Mouse (Mus musculus) embryonic fibroblast, embryonic 13.5 days (primary cell): ENCODE measurements around the gene Pds5b. TPM values are rescaled to one million over a fixed set of nuclear protein-coding genes. Genes with fewer than 3 reads are reported as not detected.
"Not testable (repeated sequence)": the region's sequence is repeated elsewhere in the genome, so short reads cannot be mapped to it uniquely, and the experiment has no call there.

ENCODE experiments used
- H3K27ac ChIP-seq: 2 replicates; pipeline ENCODE4 v1.5.1; 2012; ENCODE audit warnings: low read length, control low read depth, inconsistent platforms; ENCODE audit not compliant: insufficient read depth
- H3K4me1 ChIP-seq: 2 replicates; pipeline ENCODE4 v1.6.1; 2011; ENCODE audit warnings: low read length; ENCODE audit not compliant: control insufficient read depth, insufficient read depth
- H3K4me3 ChIP-seq: 2 replicates; pipeline ENCODE4 v1.5.1; 2011; ENCODE audit warnings: mild to moderate bottlenecking, control low read depth, low read length; ENCODE audit not compliant: insufficient read depth
- CTCF ChIP-seq: IDR thresholded peaks from 2 replicates; pipeline ENCODE4 v1.5.1; 2011; ENCODE audit warnings: mild to moderate bottlenecking, control low read depth, low read length, moderate library complexity, borderline replicate concordance; ENCODE audit not compliant: insufficient read depth
- POLR2A ChIP-seq: IDR thresholded peaks from 2 replicates; pipeline ENCODE4 v1.6.1; 2011; ENCODE audit warnings: low read depth, mild to moderate bottlenecking, control low read depth, low read length, moderate library complexity
- polyA plus RNA-seq: library from polyadenylated mRNA; stranded (reverse); fragments of >200 nt; gene quantifications from 2 replicates; pipeline ENCODE4 v1.2.4, GENCODE M21; 2011; ENCODE audit warnings: low read depth; ENCODE audit not compliant: missing spikeins, insufficient read length

Pds5b gene
- polyA plus RNA-seq, result 38.0 and 50.7 TPM in 2 replicates

- Histone ChIP-seq H3K27ac (peak within 1 kb of the TSS; percentile 45; the same call in 1 of the 2 replicates), H3K4me1 (peaks cover 2% of the 10 kb centered on the region; the same call in 1 of the 2 replicates), H3K4me3 (peak within 1 kb of the TSS; percentile 96)
- TF ChIP-seq POLR2A, result no peak
- TF ChIP-seq CTCF, result peak; percentile 77
Measured at GRCm38 (mm10) chr5:150673153-150673835, at the start of gene Pds5b. Gene Pds5b, plus strand, starts transcription at chr5:150673739.

GRCm38 (mm10) chr5:150625528-150625927 lies 48.0 kb upstream of the Pds5b start:
- no peak overlapping the region for H3K27ac ChIP-seq
- TF ChIP-seq CTCF, result no peak
- TF ChIP-seq POLR2A, result no peak
- no peaks in the 10 kb centered on the region for H3K4me1 ChIP-seq
- H3K4me3 ChIP-seq, result no peak overlapping the region

GRCm38 (mm10) chr5:150629272-150629671 lies 44.3 kb upstream of the Pds5b start:
- no peak overlapping the region for H3K27ac ChIP-seq
- H3K4me1 ChIP-seq, result no peaks in the 10 kb centered on the region
- TF ChIP-seq POLR2A, result no peak
- H3K4me3 ChIP-seq, result no peak overlapping the region

GRCm38 (mm10) chr5:150629692-150630091 lies 43.8 kb upstream of the Pds5b start:
- no peak overlapping the region for H3K27ac ChIP-seq
- TF ChIP-seq CTCF (no peak), POLR2A (no peak)
- H3K4me3 ChIP-seq, result no peak overlapping the region
- no peaks in the 10 kb centered on the region for H3K4me1 ChIP-seq

GRCm38 (mm10) chr5:150641440-150641839 lies 32.1 kb upstream of the Pds5b start:
- Histone ChIP-seq H3K4me1 (no peaks in the 10 kb centered on the region), H3K4me3 (no peak overlapping the region)
- no peak for TF ChIP-seq POLR2A
- no peak for TF ChIP-seq CTCF

GRCm38 (mm10) chr5:150643390-150643789 lies 30.1 kb upstream of the Pds5b start:
- H3K4me3 ChIP-seq, H3K27ac ChIP-seq, H3K4me1 ChIP-seq: not testable (repeated sequence)

More at GRCm38 (mm10) chr5:150641440-150641839, 32.1 kb upstream of the Pds5b start:
- H3K27ac ChIP-seq, result no peak overlapping the region

GRCm38 (mm10) chr5:150644926-150645325 lies 28.6 kb upstream of the Pds5b start:
- no peak overlapping the region for H3K4me3 ChIP-seq
- TF ChIP-seq CTCF (no peak), POLR2A (no peak)
- H3K27ac ChIP-seq, result no peak overlapping the region

GRCm38 (mm10) chr5:150652578-150652977 lies 21.0 kb upstream of the Pds5b start:
- TF ChIP-seq CTCF (no peak), POLR2A (no peak)
- Histone ChIP-seq H3K4me3 (no peak overlapping the region), H3K4me1 (no peaks in the 10 kb centered on the region), H3K27ac (no peak overlapping the region)

More at GRCm38 (mm10) chr5:150644926-150645325, 28.6 kb upstream of the Pds5b start:
- no peaks in the 10 kb centered on the region for H3K4me1 ChIP-seq

- no peak for TF ChIP-seq POLR2A
- TF ChIP-seq CTCF, result no peak
- no peak overlapping the region for H3K4me3 ChIP-seq
- H3K27ac ChIP-seq, result no peak overlapping the region
- no peaks in the 10 kb centered on the region for H3K4me1 ChIP-seq
Measured at GRCm38 (mm10) chr5:150654548-150654947, 19.0 kb upstream of the Pds5b start.

- H3K27ac ChIP-seq, H3K4me3 ChIP-seq, H3K4me1 ChIP-seq: not testable (repeated sequence)
Measured at GRCm38 (mm10) chr5:150659425-150659824, 14.1 kb upstream of the Pds5b start.

- H3K4me3 ChIP-seq, H3K4me1 ChIP-seq, H3K27ac ChIP-seq: not testable (repeated sequence)
Measured at GRCm38 (mm10) chr5:150660296-150660695, 13.2 kb upstream of the Pds5b start.

GRCm38 (mm10) chr5:150663926-150664325 lies 9.6 kb upstream of the Pds5b start:
- not testable (repeated sequence) for H3K4me3 ChIP-seq, H3K27ac ChIP-seq, H3K4me1 ChIP-seq
